31 mouse cellular contexts compared by ENCODE assay signal in genomic region chr13:25143066-25143465, GRCm38 (mm10).
"Had no signal": no experiment of that assay in that cellular context is flagged by ENCODE, and none has a peak within 500 bp of the region (broad histone marks: within the 10 kb centered on the region; RNA-seq: fewer than 3 reads in every experiment).

No protein-coding gene starts in this region.

- H3K4me2 ChIP-seq: limb, embryonic 12.5 days; limb, embryonic 13.5 days; limb, embryonic 15.5 days; liver, embryonic 11.5 days; liver, embryonic 12.5 days; liver, embryonic 13.5 days; liver, embryonic 15.5 days; lung, embryonic 14.5 days; lung, embryonic 15.5 days; midbrain, embryonic 11.5 days; midbrain, embryonic 12.5 days; midbrain, embryonic 13.5 days; midbrain, embryonic 15.5 days; neural tube, embryonic 12.5 days had no signal

- H3K27ac ChIP-seq: limb, embryonic 10.5 days; limb, embryonic 12.5 days; limb, embryonic 13.5 days; limb, embryonic 15.5 days; liver, embryonic 12.5 days; liver, embryonic 13.5 days; liver, embryonic 14.5 days; liver, embryonic 15.5 days; lung, embryonic 15.5 days; macrophage; midbrain, embryonic 10.5 days; midbrain, embryonic 12.5 days; midbrain, embryonic 13.5 days; midbrain, embryonic 15.5 days; neural tube, embryonic 12.5 days had no signal

- H3K9me3 ChIP-seq: limb, embryonic 10.5 days; limb, embryonic 12.5 days; limb, embryonic 15.5 days; liver, embryonic 12.5 days; liver, embryonic 13.5 days; liver, embryonic 15.5 days; lung, embryonic 15.5 days; midbrain, embryonic 10.5 days; midbrain, embryonic 12.5 days; midbrain, embryonic 13.5 days; midbrain, embryonic 15.5 days; neural tube, embryonic 12.5 days had no signal

- H3K36me3 ChIP-seq: limb, embryonic 10.5 days; limb, embryonic 12.5 days; limb, embryonic 13.5 days; limb, embryonic 15.5 days; liver, embryonic 12.5 days; liver, embryonic 13.5 days; liver, embryonic 15.5 days; lung, embryonic 15.5 days; midbrain, embryonic 10.5 days; midbrain, embryonic 12.5 days; midbrain, embryonic 13.5 days; midbrain, embryonic 15.5 days; neural tube, embryonic 12.5 days had no signal

- H3K4me1 ChIP-seq: limb, embryonic 10.5 days; limb, embryonic 13.5 days; limb, embryonic 15.5 days; liver, embryonic 12.5 days; liver, embryonic 13.5 days; liver, embryonic 15.5 days; lung, embryonic 15.5 days; megakaryocyte, embryonic 14.5 days; midbrain, embryonic 10.5 days; midbrain, embryonic 12.5 days; midbrain, embryonic 13.5 days; midbrain, embryonic 15.5 days; neural tube, embryonic 12.5 days had no signal

- H3K27me3 ChIP-seq: limb, embryonic 12.5 days; limb, embryonic 13.5 days; limb, embryonic 15.5 days; liver, embryonic 12.5 days; liver, embryonic 13.5 days; liver, embryonic 15.5 days; lung, embryonic 15.5 days; megakaryocyte, embryonic 14.5 days; midbrain, embryonic 12.5 days; midbrain, embryonic 13.5 days; midbrain, embryonic 15.5 days; neural tube, embryonic 12.5 days had no signal

- H3K4me3 ChIP-seq: limb, embryonic 10.5 days; limb, embryonic 12.5 days; limb, embryonic 13.5 days; limb, embryonic 15.5 days; liver, embryonic 12.5 days; liver, embryonic 13.5 days; liver, embryonic 15.5 days; lung, embryonic 15.5 days; megakaryocyte, embryonic 14.5 days; midbrain, embryonic 10.5 days; midbrain, embryonic 12.5 days; midbrain, embryonic 13.5 days; midbrain, embryonic 15.5 days; myocyte; neural tube, embryonic 12.5 days had no signal

- DNase-seq: left cerebral cortex, postnatal 4 days; liver; liver, embryonic 13.5 days; liver, postnatal 0 days; lung, adult 18-20 months; lung, adult 2 months; lung, embryonic 14.5 days; lung, postnatal 10 days; lung, postnatal 14 days; lung, postnatal 36 days; lung, postnatal 4 days; midbrain, embryonic 14.5 days had no signal

- H3K9ac ChIP-seq: limb, embryonic 12.5 days; limb, embryonic 13.5 days; limb, embryonic 15.5 days; liver, embryonic 12.5 days; liver, embryonic 13.5 days; liver, embryonic 14.5 days; liver, embryonic 15.5 days; liver, postnatal 0 days; lung, embryonic 14.5 days; lung, embryonic 15.5 days; midbrain, embryonic 12.5 days; midbrain, embryonic 13.5 days; midbrain, embryonic 15.5 days; neural tube, embryonic 12.5 days had no signal

- ATAC-seq: liver, embryonic 12.5 days; liver, postnatal 0 days; lung, postnatal 0 days; midbrain, embryonic 13.5 days had no signal
